Mouse (Mus musculus): Measurements from ENCODE around the gene Tbc1d5. TPM values are rescaled to one million over a fixed set of nuclear protein-coding genes. Genes with fewer than 3 reads are reported as not detected.

Gene Tbc1d5
- polyA plus RNA-seq, 1 experiment = 0.38 TPM

DNA sequence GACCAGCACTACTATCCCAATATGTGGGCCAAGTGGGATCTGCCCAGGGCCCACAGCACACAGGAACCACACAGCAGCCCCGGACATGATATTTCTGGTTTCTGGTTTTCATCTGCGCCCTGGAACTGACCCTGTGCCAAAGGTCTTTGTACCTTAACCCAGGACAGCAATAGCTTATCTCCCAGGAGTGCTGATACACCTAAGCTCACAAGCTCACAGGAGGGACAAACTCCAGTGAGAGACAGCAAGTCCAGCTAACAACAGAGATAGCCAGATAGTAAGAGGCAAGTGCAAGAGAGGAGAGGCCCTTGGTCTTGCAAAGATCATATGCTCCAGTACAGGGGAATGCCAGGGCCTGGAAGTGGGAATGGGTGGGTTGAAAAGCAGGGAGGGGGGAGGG is 263.9 kb downstream of the Tbc1d5 start:
- no peak overlapping the region for H3K4me3 ChIP-seq (replicated peaks)
- no peaks in the 10 kb centered on the region for H3K27me3 ChIP-seq (ENCODE audit: control insufficient read depth)
- peaks cover 3% of the 10 kb centered on the region for H3K36me3 ChIP-seq (ENCODE audit: control insufficient read depth)
- TF ChIP-seq GATA1 (IDR thresholded peaks at IDR 0.05; ENCODE audit: low read length) (no peak), TAL1 (IDR thresholded peaks at IDR 0.05; ENCODE audit: low read length) (no peak)
- no peaks in the 10 kb centered on the region for H3K4me1 ChIP-seq (ENCODE audit: control insufficient read depth)
- H3K9me3 ChIP-seq (ENCODE audit: control insufficient read depth, low read length) = no peaks in the 10 kb centered on the region

DNA sequence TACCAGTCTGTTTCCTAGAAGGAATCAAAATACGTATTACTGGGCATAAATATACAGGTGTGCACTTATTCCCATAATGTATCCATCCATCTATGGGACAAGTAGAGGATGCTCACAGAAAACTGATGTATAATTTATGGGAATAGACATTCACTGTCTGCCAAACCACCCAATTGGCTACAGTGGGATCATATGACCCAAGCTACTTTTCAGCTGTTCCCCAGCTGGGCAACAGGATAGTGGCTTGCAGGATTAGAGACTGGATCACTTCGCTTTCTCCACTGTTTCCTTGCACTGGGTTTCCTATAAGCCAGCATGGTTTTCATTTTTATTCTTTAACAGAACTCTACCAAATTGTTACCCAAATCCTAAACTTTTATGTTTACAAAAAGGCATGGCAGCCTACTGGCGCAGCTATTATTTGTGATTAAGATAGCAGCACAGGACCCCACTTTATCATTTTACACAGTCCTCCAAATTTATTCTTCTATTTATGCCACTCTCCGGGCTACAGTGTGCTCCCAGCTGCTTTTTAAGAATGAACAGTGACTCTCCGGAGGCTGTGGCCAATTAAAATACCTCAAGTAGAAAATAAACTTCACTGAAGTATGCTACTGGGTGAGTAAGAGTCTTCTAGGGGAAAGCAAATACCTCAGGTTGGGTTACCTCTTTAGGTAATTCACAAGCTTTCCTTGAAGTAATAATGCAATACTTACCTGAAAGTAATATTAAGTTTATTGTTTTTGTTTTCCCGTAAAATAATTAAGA is 270.4 kb downstream of the Tbc1d5 start:
- Histone ChIP-seq H3K4me3 (replicated peaks) (no peak overlapping the region), H3K4me1 (ENCODE audit: control insufficient read depth) (peaks cover 8% of the 10 kb centered on the region), H3K36me3 (ENCODE audit: control insufficient read depth) (no peaks in the 10 kb centered on the region), H3K9me3 (ENCODE audit: control insufficient read depth, low read length) (no peaks in the 10 kb centered on the region), H3K27me3 (ENCODE audit: control insufficient read depth) (no peaks in the 10 kb centered on the region)
- TF ChIP-seq TAL1 (IDR thresholded peaks at IDR 0.05; ENCODE audit: low read length) = no peak
- TF ChIP-seq GATA1 (IDR thresholded peaks at IDR 0.05; ENCODE audit: low read length) = no peak

DNA sequence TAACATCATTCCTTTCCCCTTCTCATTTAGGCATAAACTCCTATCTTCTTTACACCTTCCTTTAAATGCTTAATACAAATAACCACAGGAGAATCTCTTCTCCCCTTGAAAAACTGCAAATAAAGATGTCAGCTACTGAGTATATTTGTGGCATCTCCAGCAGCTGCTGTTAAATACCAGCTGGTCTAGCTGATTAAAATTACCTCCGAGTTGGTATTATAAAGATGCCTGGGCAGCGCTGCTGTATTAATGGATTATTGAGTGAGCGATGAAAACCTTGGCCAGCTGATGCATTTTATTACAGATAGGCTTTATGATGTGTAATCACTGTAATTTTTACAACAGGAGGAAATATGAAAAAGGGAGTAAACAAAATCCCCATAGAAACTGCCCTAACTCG is 271.0 kb downstream of the Tbc1d5 start:
- peaks cover 11% of the 10 kb centered on the region for H3K4me1 ChIP-seq (ENCODE audit: control insufficient read depth)
- no peak overlapping the region for H3K4me3 ChIP-seq (replicated peaks)
- TF ChIP-seq GATA1 (IDR thresholded peaks at IDR 0.05; ENCODE audit: low read length) (no peak), TAL1 (IDR thresholded peaks at IDR 0.05; ENCODE audit: low read length) (no peak)
- no peaks in the 10 kb centered on the region for H3K27me3 ChIP-seq (ENCODE audit: control insufficient read depth)
- no peaks in the 10 kb centered on the region for H3K36me3 ChIP-seq (ENCODE audit: control insufficient read depth)
- H3K9me3 ChIP-seq (ENCODE audit: control insufficient read depth, low read length) = no peaks in the 10 kb centered on the region

DNA sequence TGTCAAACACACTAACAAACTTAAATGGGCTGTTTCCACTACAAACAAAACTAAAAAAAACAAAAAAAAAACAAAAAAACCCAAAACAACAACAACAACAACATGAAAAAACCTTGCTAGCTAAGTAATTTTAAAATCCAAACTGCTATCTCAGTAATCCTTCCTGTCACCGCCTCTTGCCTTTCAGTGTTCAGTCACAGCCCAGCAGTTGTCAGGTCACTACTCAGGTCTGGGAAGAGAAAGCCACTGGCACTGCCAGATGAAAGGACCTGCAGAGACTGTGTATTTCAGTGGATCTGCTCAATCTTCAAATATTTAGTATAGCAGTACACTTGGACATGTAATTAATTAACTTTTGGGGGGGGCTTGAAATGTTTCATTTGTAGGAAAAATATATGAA is 272.5 kb downstream of the Tbc1d5 start:
- Histone ChIP-seq H3K4me1 (ENCODE audit: control insufficient read depth) (peaks cover 11% of the 10 kb centered on the region), H3K4me3 (replicated peaks) (no peak overlapping the region), H3K9me3 (ENCODE audit: control insufficient read depth, low read length) (no peaks in the 10 kb centered on the region), H3K36me3 (ENCODE audit: control insufficient read depth) (no peaks in the 10 kb centered on the region), H3K27me3 (ENCODE audit: control insufficient read depth) (no peaks in the 10 kb centered on the region)
- no peak for TF ChIP-seq GATA1 (IDR thresholded peaks at IDR 0.05; ENCODE audit: low read length)
- no peak for TF ChIP-seq TAL1 (IDR thresholded peaks at IDR 0.05; ENCODE audit: low read length)

DNA sequence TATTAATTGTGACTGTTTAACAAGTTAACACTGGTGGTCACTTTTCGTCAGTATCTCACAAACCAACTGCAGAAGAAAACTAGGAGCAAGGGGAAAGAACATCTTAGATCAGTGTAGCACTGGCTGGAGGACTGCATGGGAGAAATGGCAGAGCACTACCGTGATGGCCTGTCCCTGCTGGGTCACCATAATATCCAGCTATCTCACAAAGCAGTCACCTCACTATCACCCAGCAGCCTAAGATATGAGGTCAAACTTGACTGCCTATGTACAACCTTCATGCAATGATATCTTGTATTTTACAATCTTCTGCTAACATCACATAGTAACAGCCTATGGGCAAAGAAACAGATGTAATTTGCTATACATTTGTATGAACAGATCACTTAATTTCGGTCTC is 274.7 kb downstream of the Tbc1d5 start:
- H3K27me3 ChIP-seq (ENCODE audit: control insufficient read depth) = no peaks in the 10 kb centered on the region
- H3K36me3 ChIP-seq (ENCODE audit: control insufficient read depth) = no peaks in the 10 kb centered on the region
- H3K9me3 ChIP-seq (ENCODE audit: control insufficient read depth, low read length) = no peaks in the 10 kb centered on the region
- TF ChIP-seq GATA1 (IDR thresholded peaks at IDR 0.05; ENCODE audit: low read length) = no peak
- no peak for TF ChIP-seq TAL1 (IDR thresholded peaks at IDR 0.05; ENCODE audit: low read length)
- H3K4me1 ChIP-seq (ENCODE audit: control insufficient read depth) = peaks cover 11% of the 10 kb centered on the region
- no peak overlapping the region for H3K4me3 ChIP-seq (replicated peaks)

DNA sequence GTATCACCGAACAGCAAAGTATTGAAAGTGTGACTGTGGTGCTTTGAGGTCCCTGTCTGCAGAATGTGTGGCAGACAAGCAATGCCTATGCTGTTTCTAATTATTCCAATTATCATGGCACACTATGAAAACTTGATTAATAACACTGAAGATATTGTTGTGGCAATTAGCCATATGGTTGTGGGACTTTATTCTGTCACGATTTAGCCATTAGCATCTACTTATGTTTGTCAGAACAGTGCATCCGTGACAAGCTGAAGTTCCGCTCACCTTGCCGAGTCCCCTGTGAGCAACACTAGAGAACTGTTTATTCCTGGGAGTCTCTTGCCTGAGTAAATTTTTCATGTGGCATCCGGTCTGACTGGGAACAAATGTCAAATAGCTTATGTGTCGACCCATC is 281.3 kb downstream of the Tbc1d5 start:
- H3K4me3 ChIP-seq (replicated peaks) = no peak overlapping the region
- no peaks in the 10 kb centered on the region for H3K27me3 ChIP-seq (ENCODE audit: control insufficient read depth)
- no peaks in the 10 kb centered on the region for H3K9me3 ChIP-seq (ENCODE audit: control insufficient read depth, low read length)
- no peak for TF ChIP-seq TAL1 (IDR thresholded peaks at IDR 0.05; ENCODE audit: low read length)
- no peaks in the 10 kb centered on the region for H3K36me3 ChIP-seq (ENCODE audit: control insufficient read depth)
- H3K4me1 ChIP-seq (ENCODE audit: control insufficient read depth) = peaks cover 4% of the 10 kb centered on the region

DNA sequence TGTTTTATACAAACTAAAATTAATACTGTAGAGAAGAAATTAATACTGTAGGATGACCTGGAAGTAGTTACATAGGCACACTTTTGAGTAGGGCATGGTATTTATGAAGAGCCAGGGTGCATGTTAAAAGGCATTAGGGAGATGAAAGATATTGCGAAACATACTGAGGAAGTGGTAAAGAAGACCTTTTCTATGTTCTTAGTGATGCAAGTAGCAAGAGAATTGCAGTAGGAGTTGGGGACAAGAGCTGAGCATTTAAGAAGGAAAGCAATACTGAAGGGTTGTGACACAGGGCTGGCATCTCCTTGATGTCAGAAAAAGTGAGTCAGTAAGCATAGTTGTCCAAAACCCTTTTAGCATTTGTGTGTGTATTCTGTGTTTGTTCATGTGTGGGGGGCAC is 289.7 kb downstream of the Tbc1d5 start:
- Histone ChIP-seq H3K36me3 (ENCODE audit: control insufficient read depth) (no peaks in the 10 kb centered on the region), H3K9me3 (ENCODE audit: control insufficient read depth, low read length) (no peaks in the 10 kb centered on the region), H3K27me3 (ENCODE audit: control insufficient read depth) (no peaks in the 10 kb centered on the region), H3K4me1 (ENCODE audit: control insufficient read depth) (peaks cover 2% of the 10 kb centered on the region; the same call in 1 of the 2 replicates), H3K4me3 (replicated peaks) (no peak overlapping the region)
- no peak for TF ChIP-seq GATA1 (IDR thresholded peaks at IDR 0.05; ENCODE audit: low read length)
- TF ChIP-seq TAL1 (IDR thresholded peaks at IDR 0.05; ENCODE audit: low read length) = no peak

DNA sequence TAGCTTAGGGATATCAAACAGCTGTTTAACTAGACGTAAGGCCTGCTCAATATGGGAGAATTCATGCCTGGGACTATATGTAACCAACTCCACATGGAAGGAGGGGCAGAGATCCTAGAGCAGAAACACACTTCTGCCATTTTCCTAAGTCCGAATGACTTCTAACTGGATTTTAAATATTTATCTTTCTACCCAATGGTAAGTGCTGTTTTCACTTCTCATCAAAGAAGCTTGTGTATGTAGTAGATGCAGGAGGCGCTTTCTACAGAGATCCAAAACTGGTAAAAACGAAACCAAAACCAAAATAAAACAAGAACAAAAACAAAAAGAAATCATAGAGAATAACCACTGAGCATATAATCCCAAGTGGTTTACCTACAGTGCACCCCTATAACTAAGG is 299.2 kb downstream of the Tbc1d5 start:
- Histone ChIP-seq H3K4me3 (replicated peaks) (no peak overlapping the region), H3K9me3 (ENCODE audit: control insufficient read depth, low read length) (no peaks in the 10 kb centered on the region), H3K36me3 (ENCODE audit: control insufficient read depth) (no peaks in the 10 kb centered on the region), H3K4me1 (ENCODE audit: control insufficient read depth) (no peaks in the 10 kb centered on the region), H3K27me3 (ENCODE audit: control insufficient read depth) (no peaks in the 10 kb centered on the region)
- TF ChIP-seq GATA1 (IDR thresholded peaks at IDR 0.05; ENCODE audit: low read length) (no peak), TAL1 (IDR thresholded peaks at IDR 0.05; ENCODE audit: low read length) (no peak)

DNA sequence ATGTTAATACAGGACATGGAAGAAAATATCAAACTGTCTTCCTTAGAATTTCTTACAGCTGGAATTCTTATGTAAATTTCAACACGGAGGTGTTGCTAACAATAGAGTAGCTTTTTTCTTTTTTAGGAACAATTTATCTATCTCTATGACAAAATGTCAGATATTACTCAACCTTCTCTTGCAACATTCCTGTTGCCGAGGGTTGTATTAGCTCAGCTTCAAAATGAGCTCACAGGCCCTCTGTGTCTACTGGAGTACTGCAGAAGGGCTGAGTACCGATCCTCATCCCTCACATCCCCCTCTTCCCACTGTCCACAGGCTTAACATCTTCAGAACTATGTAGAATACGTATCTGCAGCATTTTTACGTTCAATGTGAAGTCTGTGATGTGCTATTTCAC is 302.7 kb downstream of the Tbc1d5 start:
- Histone ChIP-seq H3K27me3 (ENCODE audit: control insufficient read depth) (no peaks in the 10 kb centered on the region), H3K4me1 (ENCODE audit: control insufficient read depth) (no peaks in the 10 kb centered on the region), H3K9me3 (ENCODE audit: control insufficient read depth, low read length) (no peaks in the 10 kb centered on the region), H3K36me3 (ENCODE audit: control insufficient read depth) (no peaks in the 10 kb centered on the region), H3K4me3 (replicated peaks) (no peak overlapping the region)
- TF ChIP-seq GATA1 (IDR thresholded peaks at IDR 0.05; ENCODE audit: low read length) (no peak), TAL1 (IDR thresholded peaks at IDR 0.05; ENCODE audit: low read length) (no peak)

DNA sequence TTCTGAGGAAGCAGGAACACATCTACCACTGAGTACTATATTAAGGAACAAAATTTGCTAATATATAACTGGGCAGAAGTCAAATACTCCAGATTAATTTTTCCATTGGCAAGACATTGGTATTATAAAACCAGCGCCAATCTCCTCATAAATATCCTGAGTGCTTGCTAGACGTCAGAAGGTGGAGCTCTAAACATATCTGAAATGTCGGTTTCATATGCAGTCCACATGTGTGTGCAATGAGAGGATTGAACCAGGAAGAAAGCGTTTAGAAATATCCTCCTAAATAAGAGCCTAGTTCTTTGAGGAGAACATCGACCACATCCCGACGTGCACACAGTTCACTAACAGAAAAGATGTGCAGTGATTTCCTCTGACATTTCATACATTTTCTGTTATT is 305.1 kb downstream of the Tbc1d5 start:
- Histone ChIP-seq H3K36me3 (ENCODE audit: control insufficient read depth) (no peaks in the 10 kb centered on the region), H3K27me3 (ENCODE audit: control insufficient read depth) (no peaks in the 10 kb centered on the region), H3K9me3 (ENCODE audit: control insufficient read depth, low read length) (no peaks in the 10 kb centered on the region), H3K4me1 (ENCODE audit: control insufficient read depth) (no peaks in the 10 kb centered on the region), H3K4me3 (replicated peaks) (no peak overlapping the region)
- TF ChIP-seq TAL1 (IDR thresholded peaks at IDR 0.05; ENCODE audit: low read length) (no peak), GATA1 (IDR thresholded peaks at IDR 0.05; ENCODE audit: low read length) (no peak)

All from erythroblast, embryonic 14.5 days (primary cell).